9 mouse cellular contexts compared by ENCODE assay signal in the genomic region with DNA sequence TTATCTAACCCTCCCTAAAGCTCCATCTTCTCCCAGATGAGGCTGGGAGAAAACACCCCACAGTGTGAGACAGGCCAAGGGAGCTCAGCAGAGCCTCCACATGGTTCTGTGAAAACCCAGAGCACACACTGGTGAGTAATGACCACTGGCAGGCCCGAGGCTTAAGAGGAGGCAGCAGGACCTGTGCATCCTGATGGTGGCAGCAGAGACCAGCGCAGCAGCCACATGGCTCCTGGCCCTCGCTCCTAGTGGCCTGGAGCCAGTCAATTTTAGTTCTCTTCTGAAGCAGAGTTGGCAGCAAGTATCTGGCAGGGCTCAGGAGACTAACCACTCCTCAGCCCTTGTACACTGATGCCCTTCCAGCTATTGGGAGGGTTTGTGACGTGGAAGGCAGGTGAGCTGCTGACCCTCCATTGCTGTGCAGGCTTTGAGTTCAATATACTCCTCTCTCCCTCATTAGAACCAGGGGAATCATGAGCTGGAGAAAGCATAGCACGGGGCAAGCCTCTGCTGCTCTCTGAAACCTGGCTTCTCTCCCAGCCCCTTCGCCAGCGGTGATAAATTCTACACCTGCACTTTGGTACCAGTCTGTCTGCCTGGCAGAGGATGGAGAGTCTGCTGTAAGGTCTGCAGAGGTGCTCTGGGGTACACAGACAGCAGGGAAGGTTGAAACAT. TPM values are rescaled to one million over a fixed set of nuclear protein-coding genes. Genes with fewer than 3 reads are reported as not detected.
DNase-seq lines count a peak whose midpoint lies in the region; ATAC-seq and TF ChIP-seq lines count a peak whose summit lies in the region.
"Had no signal": no experiment of that assay in that cellular context is flagged by ENCODE, and none has a peak within 500 bp of the region (broad histone marks: within the 10 kb centered on the region; RNA-seq: fewer than 3 reads in every experiment).

No protein-coding gene starts in this region.

- peak; percentile 90 for ATAC-seq in Patski
- ATAC-seq in hindbrain, embryonic 12.5 days (ENCODE audit: low FRiP score), result peak; percentile 82
- peak; percentile 53; the same call in 1 of the 2 replicates for ATAC-seq in lung, embryonic 15.5 days (ENCODE audit: borderline replicate concordance, extremely low read depth, low FRiP score, low TSS enrichment)

- no peak overlapping the region for H3K27ac ChIP-seq in hindbrain, embryonic 12.5 days
- H3K27ac ChIP-seq in lung, embryonic 15.5 days, result no peak overlapping the region
- H3K27ac ChIP-seq: embryonic facial prominence, embryonic 12.5 days had no signal

- CTCF ChIA-PET in Patski (lab: Charles Lee), result interaction anchor here (0.9 to 1.8 kb wide), 7 partner anchors 17 to 507 kb away, joined by 3 to 10 read pairs (median 4); no protein-coding TSS in a partner anchor

- peaks cover 8% of the 10 kb centered on the region for H3K4me1 ChIP-seq in hindbrain, embryonic 12.5 days
- H3K4me1 ChIP-seq in lung, embryonic 15.5 days, result no peaks in the 10 kb centered on the region

- no peak for DNase-seq in Patski (ENCODE audit: low read depth, low spot score)
- peak; percentile 92 for DNase-seq in cerebellum, postnatal 36 days
- DNase-seq in gastrocnemius, adult 18-20 months (ENCODE audit: low spot score), result peak; percentile 71
- DNase-seq in layer of hippocampus, postnatal 10 days (ENCODE audit: low spot score in 2 of 2), result peak; percentile 87 to 89
- peak; percentile 76 for DNase-seq in ovary, postnatal 36 days (ENCODE audit: low spot score)
- peak; percentile 61 for DNase-seq in yolk sac, embryonic 10.5 days (ENCODE audit: low spot score)

- 40% methylated on average over 7 of the region's 7 CpGs for WGBS in hindbrain, embryonic 12.5 days
- 39% methylated on average over 7 of the region's 7 CpGs for WGBS in lung, embryonic 15.5 days

- H3K4me2 ChIP-seq in hindbrain, embryonic 12.5 days (replicated peaks), result no peak overlapping the region
- H3K4me2 ChIP-seq in lung, embryonic 15.5 days, result no peak overlapping the region
- H3K4me2 ChIP-seq: embryonic facial prominence, embryonic 12.5 days had no signal

- no peaks in the 10 kb centered on the region for H3K9me3 ChIP-seq in hindbrain, embryonic 12.5 days (replicated peaks)
- H3K9me3 ChIP-seq in lung, embryonic 15.5 days, result no peaks in the 10 kb centered on the region
- H3K9me3 ChIP-seq: embryonic facial prominence, embryonic 12.5 days had no signal

- peaks cover 19% of the 10 kb centered on the region for H3K27me3 ChIP-seq in Patski
- H3K27me3 ChIP-seq in hindbrain, embryonic 12.5 days, result peaks cover 42% of the 10 kb centered on the region
- H3K27me3 ChIP-seq in lung, embryonic 15.5 days, result no peaks in the 10 kb centered on the region
- H3K27me3 ChIP-seq: embryonic facial prominence, embryonic 12.5 days had no signal

- TF ChIP-seq CTCF in Patski (IDR thresholded peaks at IDR 0.05), result peak; percentile 91

- POLR2A ChIA-PET in Patski (lab: Charles Lee), result no interaction called here

- no peak overlapping the region for H3K4me3 ChIP-seq in hindbrain, embryonic 12.5 days
- no peak overlapping the region for H3K4me3 ChIP-seq in lung, embryonic 15.5 days
- H3K4me3 ChIP-seq: embryonic facial prominence, embryonic 12.5 days had no signal

- in situ Hi-C loops in Patski (cut with MboI; ENCODE audit: low pct_unique_long_range_greater_than_20kb), result loop anchor here (5.0 kb wide), 3 partner anchors 128 to 503 kb away; no protein-coding TSS in a partner anchor

- 0 out of 2 replicates have a peak, but pooled peaks cover 5% of the 10 kb centered on the region for H3K36me3 ChIP-seq in hindbrain, embryonic 12.5 days
- no peaks in the 10 kb centered on the region for H3K36me3 ChIP-seq in lung, embryonic 15.5 days

- no peak overlapping the region for H3K9ac ChIP-seq in hindbrain, embryonic 12.5 days
- H3K9ac ChIP-seq in lung, embryonic 15.5 days, result no peak overlapping the region
- H3K9ac ChIP-seq: embryonic facial prominence, embryonic 12.5 days had no signal

RNA-seq across cellular contexts. Expression of a gene that starts 14.3 kb away (rescaled TPM):
- not detected for polyA plus RNA-seq in Patski (2021)
- total RNA-seq in gastrocnemius, adult 18-20 months (2021), result under 1 TPM; 0.41 to 0.71 TPM
- polyA plus RNA-seq in hindbrain, embryonic 12.5 days (2016; fragmentation: Nextera tagmentation; extraction: Ambion mirVana), result 2.1 and 2.2 TPM in 2 replicates
- total RNA-seq in layer of hippocampus, postnatal 10 days (2021), result 1 to 10 TPM; 2.2 to 3.6 TPM
- 0.64 TPM in 1 of 2 replicates, not detected in the other for polyA plus RNA-seq in lung, embryonic 15.5 days (2015; fragmentation: Nextera tagmentation; extraction: Ambion mirVana)
